Mouse (Mus musculus) CH12.LX (cell line): ENCODE measurements around the gene Ush1g. TPM values are rescaled to one million over a fixed set of nuclear protein-coding genes. Genes with fewer than 3 reads are reported as not detected.

Experiments used
- DNase-seq: peaks from one replicate; pipeline ENCODE4 v3.0.0-alpha.2; 2013; ENCODE audit errors: extremely low read depth
- H3K27ac ChIP-seq: 2 replicates; pipeline ENCODE4 v1.5.1; 2012; ENCODE audit warnings: low read depth, mild to moderate bottlenecking, control low read depth, moderate library complexity; ENCODE audit not compliant: insufficient read depth
- H3K27me3 ChIP-seq: replicated peaks from 2 replicates; pipeline ENCODE3; 2012; ENCODE audit warnings: inconsistent platforms
- H3K36me3 ChIP-seq, 2 experiments: replicated peaks in 1 of 2; 2 replicates each; pipeline versions ENCODE3 to v1.6.1; 2012; ENCODE audit warnings: inconsistent platforms in 1 of 2, low read length in 1 of 2, mild to moderate bottlenecking in 1 of 2, mixed read lengths in 1 of 2, moderate library complexity in 1 of 2; ENCODE audit not compliant: control insufficient read depth in 1 of 2, insufficient read depth in 1 of 2
- H3K4me1 ChIP-seq, 2 experiments: 2 replicates each; pipeline ENCODE4 v1.6.1; 2012; ENCODE audit warnings: inconsistent platforms in 1 of 2, moderate library complexity in 1 of 2; ENCODE audit not compliant: insufficient read depth in 2 of 2, control insufficient read depth in 1 of 2
- H3K4me2 ChIP-seq: 2 replicates; pipeline ENCODE4 v1.6.1; 2012; ENCODE audit warnings: low read depth, mild to moderate bottlenecking, control low read depth; ENCODE audit not compliant: poor library complexity, insufficient read depth, severe bottlenecking
- H3K4me3 ChIP-seq, 3 experiments: fragments of 150-350 bp in 1 of 3; sonication (generic) in 1 of 3; replicated peaks in 1 of 3; 2 replicates each; pipeline versions ENCODE3 to v1.5.1; 2011 to 2012; ENCODE audit warnings: low read depth in 2 of 3, low read length in 2 of 3, mild to moderate bottlenecking in 2 of 3, moderate library complexity in 2 of 3, control low read depth in 1 of 3, improper control_type of control experiment in 1 of 3, inconsistent platforms in 1 of 3, mixed read lengths in 1 of 3; ENCODE audit not compliant: poor library complexity in 1 of 3
- H3K79me2 ChIP-seq: replicated peaks from 2 replicates; pipeline ENCODE4 v1.6.1; 2012; ENCODE audit warnings: mild to moderate bottlenecking, moderate library complexity; ENCODE audit not compliant: control insufficient read depth, poor library complexity, insufficient read depth, severe bottlenecking; ENCODE audit errors: extremely low read depth
- H3K9ac ChIP-seq: 2 replicates; pipeline ENCODE4 v1.6.1; 2012; ENCODE audit warnings: low read depth, mild to moderate bottlenecking, control low read depth, moderate library complexity; ENCODE audit not compliant: insufficient read depth
- H3K9me3 ChIP-seq: replicated peaks from 2 replicates; pipeline ENCODE3; 2012; ENCODE audit warnings: low read length, inconsistent platforms, mixed read lengths
- BHLHE40 ChIP-seq: IDR thresholded peaks from 2 replicates; pipeline ENCODE4 v1.6.1; 2011; ENCODE audit warnings: mild to moderate bottlenecking, low read depth, low read length, improper control_type of control experiment
- ELF1 ChIP-seq: IDR thresholded peaks from 2 replicates; pipeline ENCODE4 v1.6.1; 2014; ENCODE audit warnings: low read depth, mild to moderate bottlenecking, inconsistent platforms, low read length, improper control_type of control experiment
- EP300 ChIP-seq: IDR thresholded peaks from 2 replicates; pipeline ENCODE4 v1.6.1; 2011; ENCODE audit warnings: low read length, improper control_type of control experiment
- GABPA ChIP-seq: IDR thresholded peaks from 2 replicates; pipeline ENCODE4 v1.6.1; 2012; ENCODE audit warnings: low read depth, low read length, improper control_type of control experiment, inconsistent platforms; ENCODE audit not compliant: insufficient replicate concordance
- HCFC1 ChIP-seq: IDR thresholded peaks from 2 replicates; pipeline ENCODE4 v1.6.1; 2012; ENCODE audit warnings: low read depth, mild to moderate bottlenecking, inconsistent platforms, low read length, improper control_type of control experiment
- JUND ChIP-seq: conservative IDR thresholded peaks from 2 replicates; pipeline ENCODE4 v1.6.1; 2011; ENCODE audit warnings: low read depth, low read length, improper control_type of control experiment
- MAFK ChIP-seq: IDR thresholded peaks from 2 replicates; pipeline ENCODE4 v1.6.1; 2011; ENCODE audit warnings: low read length, improper control_type of control experiment; ENCODE audit not compliant: insufficient replicate concordance
- MAZ ChIP-seq: IDR thresholded peaks from 2 replicates; pipeline ENCODE4 v1.6.1; 2012; ENCODE audit warnings: low read depth, mild to moderate bottlenecking, inconsistent platforms, low read length, improper control_type of control experiment, moderate library complexity
- MXI1 ChIP-seq: IDR thresholded peaks from 2 replicates; pipeline ENCODE4 v1.6.1; 2011; ENCODE audit warnings: mild to moderate bottlenecking, low read depth, low read length, improper control_type of control experiment
- NELFE ChIP-seq: IDR thresholded peaks from 2 replicates; pipeline ENCODE4 v1.6.1; 2011; ENCODE audit warnings: low read depth, low read length, improper control_type of control experiment
- NRF1 ChIP-seq: IDR thresholded peaks from 2 replicates; pipeline ENCODE4 v1.6.1; 2014; ENCODE audit warnings: low read depth, mild to moderate bottlenecking, inconsistent platforms, low read length, improper control_type of control experiment, moderate library complexity
- PAX5 ChIP-seq: IDR thresholded peaks from 2 replicates; pipeline ENCODE4 v1.6.1; 2012; ENCODE audit warnings: low read length, inconsistent platforms, mixed read lengths
- POLR2AphosphoS2 ChIP-seq: IDR thresholded peaks from 2 replicates; pipeline ENCODE4 v1.6.1; 2011; ENCODE audit warnings: low read depth, low read length, improper control_type of control experiment
- RAD21 ChIP-seq: IDR thresholded peaks from 2 replicates; pipeline ENCODE4 v1.6.1; 2011; ENCODE audit warnings: low read depth, mild to moderate bottlenecking, low read length, improper control_type of control experiment, moderate library complexity
- SIN3A ChIP-seq: IDR thresholded peaks from 2 replicates; pipeline ENCODE4 v1.6.1; 2012; ENCODE audit warnings: low read length, improper control_type of control experiment, inconsistent platforms
- TBP ChIP-seq: conservative IDR thresholded peaks from 2 replicates; pipeline ENCODE4 v1.6.1; 2011; ENCODE audit warnings: low read depth, low read length, improper control_type of control experiment
- TCF12 ChIP-seq: IDR thresholded peaks from 2 replicates; pipeline ENCODE4 v1.6.1; 2014; ENCODE audit warnings: low read depth, mild to moderate bottlenecking, inconsistent platforms, low read length, improper control_type of control experiment
- UBTF ChIP-seq: IDR thresholded peaks from 2 replicates; pipeline ENCODE4 v1.6.1; 2012; ENCODE audit warnings: low read depth, mild to moderate bottlenecking, inconsistent platforms, low read length, improper control_type of control experiment, moderate library complexity
- USF2 ChIP-seq: conservative IDR thresholded peaks from 2 replicates; pipeline ENCODE4 v1.6.1; 2011; ENCODE audit warnings: low read depth, low read length, improper control_type of control experiment
- ZC3H11A ChIP-seq: IDR thresholded peaks from 2 replicates; pipeline ENCODE4 v1.6.1; 2012; ENCODE audit warnings: low read depth, mild to moderate bottlenecking, inconsistent platforms, low read length, improper control_type of control experiment
- ZMIZ1 ChIP-seq: IDR thresholded peaks from 2 replicates; pipeline ENCODE4 v1.6.1; 2012; ENCODE audit warnings: low read depth, mild to moderate bottlenecking, inconsistent platforms, low read length, improper control_type of control experiment
- ZNF384 ChIP-seq: IDR thresholded peaks from 2 replicates; pipeline ENCODE4 v1.6.1; 2012; ENCODE audit warnings: low read depth, low read length, improper control_type of control experiment, inconsistent platforms
- dilution Hi-C: fragments of 300-500 bp; cut with MboI; formaldehyde crosslinking; loops from 2 replicates; pipeline ENCODE4 v1.14.3; 2020; ENCODE audit warnings: low sequenced_read_pairs; ENCODE audit not compliant: extremely low pct_unique_long_range_greater_than_20kb, extremely low pct_ligation_motif_present
- in situ Hi-C: fragments of 300-500 bp; cut with MboI; formaldehyde crosslinking; loops from 3 replicates; pipeline ENCODE4 v1.14.3; 2019; ENCODE audit warnings: low sequenced_read_pairs, low pct_ligation_motif_present, low pct_unique_long_range_greater_than_20kb, mixed read lengths
- polyA plus RNA-seq: library from polyadenylated mRNA; unstranded; fragments of >175 nt; gene quantifications from 2 replicates; pipeline ENCODE4 v1.2.1, GENCODE M21; 2012; ENCODE audit warnings: low read depth; ENCODE audit not compliant: insufficient read length
- total RNA-seq, 2 experiments: library from RNA; depleted of rRNA; stranded (reverse); fragments of 300-350 nt in 1 of 2; fragments of >200 nt in 1 of 2; gene quantifications; 2 replicates each; pipeline ENCODE4 v1.2.3; 2012 to 2014

Gene Ush1g
- total and polyA plus RNA-seq, 3 experiments = 0.42 TPM; not detected in 2

DNA sequence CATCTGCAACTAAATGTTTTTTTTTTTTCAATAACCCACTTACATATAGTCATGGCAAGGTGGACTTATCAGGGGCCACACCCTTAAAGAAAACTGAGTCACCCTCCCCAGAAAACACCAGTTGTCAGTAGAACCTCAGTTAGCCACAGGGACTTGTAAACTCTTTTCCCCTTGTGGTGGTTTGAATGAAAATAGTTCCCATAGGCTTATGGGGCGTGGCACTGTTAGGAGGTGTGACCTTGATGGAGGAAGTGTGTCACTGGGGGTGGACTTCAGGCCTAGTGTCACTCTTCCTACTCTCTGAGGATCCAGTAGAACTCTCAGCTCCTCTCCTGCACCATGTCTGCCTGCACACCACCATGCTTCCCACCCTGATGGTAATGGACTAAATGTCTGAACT, 42.1 kb downstream of the Ush1g start (continued):
- TF ChIP-seq MAFK = no peak
- TF ChIP-seq TCF12 = peak; percentile 44; the same call in 1 of the 2 replicates
- TF ChIP-seq GABPA = no peak
- 0 out of 2 replicates have a peak, but pooled peaks have one; percentile 55 for TF ChIP-seq ELF1
- TF ChIP-seq PAX5 = no peak
- peak; percentile 48; the same call in 1 of the 2 replicates for TF ChIP-seq NELFE
- no peak for TF ChIP-seq POLR2AphosphoS2
- no peak for TF ChIP-seq RAD21
- TF ChIP-seq EP300 = no peak
- TF ChIP-seq TBP = peak; percentile 66; the same call in 1 of the 2 replicates
- TF ChIP-seq ZC3H11A = no peak
- peak; percentile 43 for TF ChIP-seq HCFC1

DNA sequence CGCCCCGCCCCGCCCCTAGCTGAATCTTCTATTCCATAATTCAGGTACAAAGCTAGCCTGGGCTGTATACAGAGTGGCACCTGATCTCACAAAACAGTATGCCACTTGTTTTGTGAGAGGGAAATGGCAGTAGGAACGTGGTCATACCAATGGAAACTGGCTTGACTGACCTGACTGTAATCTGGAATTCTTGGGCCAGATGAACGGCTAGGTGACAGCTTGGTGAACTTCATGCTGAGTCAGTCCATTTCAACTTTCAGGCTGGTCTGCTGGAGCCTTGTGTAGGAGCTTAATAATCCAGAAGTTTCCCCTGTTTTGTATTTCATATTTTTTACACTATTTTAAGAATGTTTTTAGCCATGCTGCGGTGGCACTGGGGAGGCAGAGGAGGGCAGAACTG, 43.7 kb downstream of the Ush1g start:
- no peak for TF ChIP-seq TCF12
- TF ChIP-seq UBTF = no peak
- TF ChIP-seq POLR2AphosphoS2 = peak; percentile 44; the same call in 1 of the 2 replicates
- TF ChIP-seq SIN3A = no peak
- no peak for TF ChIP-seq PAX5
- H3K36me3 ChIP-seq = peaks cover 0 to 16% of the 10 kb centered on the region in 2 experiments
- H3K4me3 ChIP-seq = peak overlapping the region in 2 of 3 experiments; percentile 31 to 71
- no peak overlapping the region for H3K27ac ChIP-seq
- 0 out of 2 replicates have a peak, but pooled peaks cover 9% of the 10 kb centered on the region for H3K79me2 ChIP-seq
- in situ Hi-C loops = no loop called here
- dilution Hi-C loops = no loop called here
- no peaks in the 10 kb centered on the region for H3K9me3 ChIP-seq
- DNase-seq = no peak
- H3K4me2 ChIP-seq = peak overlapping the region; percentile 94
- peak overlapping the region; percentile 97 for H3K9ac ChIP-seq
- peaks cover 20 to 58% of the 10 kb centered on the region in 2 experiments for H3K4me1 ChIP-seq
- no peaks in the 10 kb centered on the region for H3K27me3 ChIP-seq

DNA sequence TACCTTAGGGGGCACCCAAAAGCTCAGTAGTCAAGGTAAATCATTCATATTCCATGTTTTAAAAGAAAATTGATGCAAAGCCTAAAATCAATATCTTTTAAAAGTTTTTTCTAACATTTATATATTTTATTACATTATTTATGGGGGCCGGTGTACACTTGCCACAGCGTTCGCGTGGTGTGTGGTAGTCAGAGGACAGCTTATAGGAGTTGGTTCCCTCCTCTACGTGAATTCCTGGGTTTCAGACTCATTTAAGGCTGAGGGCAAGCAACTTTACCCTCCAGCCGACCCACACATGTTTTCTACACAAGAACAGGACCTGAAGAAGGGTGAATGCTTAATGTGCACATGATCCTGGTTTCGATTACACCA, 44.3 kb downstream of the Ush1g start:
- no peak for DNase-seq
- peak overlapping the region; percentile 97 for H3K9ac ChIP-seq
- H3K9me3 ChIP-seq = no peaks in the 10 kb centered on the region
- TF ChIP-seq HCFC1 (no peak), MXI1 (no peak), BHLHE40 (no peak), EP300 (no peak), NRF1 (no peak), MAZ (no peak), ZMIZ1 (no peak), USF2 (no peak), RAD21 (no peak), JUND (no peak), MAFK (no peak), ZNF384 (no peak)
- dilution Hi-C loops (no loop called here), in situ Hi-C loops (no loop called here)
- peaks cover 0 to 20% of the 10 kb centered on the region in 2 experiments for H3K36me3 ChIP-seq
- H3K27me3 ChIP-seq = no peaks in the 10 kb centered on the region
- H3K4me1 ChIP-seq = peaks cover 26 to 59% of the 10 kb centered on the region in 2 experiments
- peak overlapping the region; percentile 71 to 98 (median 84) for H3K4me3 ChIP-seq
- H3K27ac ChIP-seq = peak overlapping the region; percentile 77
- peak overlapping the region; percentile 94 for H3K4me2 ChIP-seq
- H3K79me2 ChIP-seq = 0 out of 2 replicates have a peak, but pooled peaks cover 9% of the 10 kb centered on the region
